Mouse (Mus musculus): ENCODE measurements around the gene Nap1l4. TPM values are rescaled to one million over a fixed set of nuclear protein-coding genes. Genes with fewer than 3 reads are reported as not detected.

Nap1l4 gene
- polyA plus RNA-seq (2014; fragmentation: Nextera tagmentation; extraction: Ambion mirVana): 214 and 239 TPM in 2 replicates

GRCm38 (mm10) chr7:143548976-143549457 is at the start of gene Nap1l4:
Gene Nap1l4 (minus strand): TSS chr7:143549106.
- WGBS: under 1% methylated on average over 43 of the region's 43 CpGs
- Histone ChIP-seq H3K36me3 (ENCODE audit: control insufficient read depth, insufficient read depth, low read length) (no peaks in the 10 kb centered on the region), H3K9me3 (ENCODE audit: control insufficient read depth, low read length) (no peaks in the 10 kb centered on the region), H3K4me3 (ENCODE audit: low read depth, low read length) (peak within 1 kb of the TSS; percentile 94), H3K27ac (ENCODE audit: low read depth, low read length) (peak within 1 kb of the TSS; percentile 87), H3K9ac (ENCODE audit: low read length) (peak within 1 kb of the TSS; percentile 95), H3K4me2 (ENCODE audit: low read depth, low read length, severe bottlenecking) (peak within 1 kb of the TSS; percentile 75), H3K4me1 (replicated peaks; ENCODE audit: control insufficient read depth, insufficient read depth, low read length) (0 out of 2 replicates have a peak, but pooled peaks cover 4% of the 10 kb centered on the region), H3K27me3 (ENCODE audit: control insufficient read depth, insufficient read depth, low read length) (no peaks in the 10 kb centered on the region)
- DNase-seq (ENCODE audit: low spot score): peak; percentile 99
- peak; percentile 98 for ATAC-seq (replicated peaks; ENCODE audit: low FRiP score)

- WGBS: 88% methylated on average over 5 of the region's 5 CpGs
- H3K27ac ChIP-seq (ENCODE audit: low read depth, low read length): no peak overlapping the region
- no peaks in the 10 kb centered on the region; the same call in 1 of the 2 replicates for H3K36me3 ChIP-seq (ENCODE audit: control insufficient read depth, insufficient read depth, low read length)
- H3K9ac ChIP-seq (ENCODE audit: low read length): no peak overlapping the region
- no peaks in the 10 kb centered on the region for H3K27me3 ChIP-seq (ENCODE audit: control insufficient read depth, insufficient read depth, low read length)
- DNase-seq (ENCODE audit: low spot score): no peak
- no peak overlapping the region for H3K4me3 ChIP-seq (ENCODE audit: low read depth, low read length)
- H3K4me2 ChIP-seq (ENCODE audit: low read depth, low read length, severe bottlenecking): no peak overlapping the region
- no peak for ATAC-seq (replicated peaks; ENCODE audit: low FRiP score)
- H3K4me1 ChIP-seq (replicated peaks; ENCODE audit: control insufficient read depth, insufficient read depth, low read length): peaks cover 6% of the 10 kb centered on the region
- H3K9me3 ChIP-seq (ENCODE audit: control insufficient read depth, low read length): no peaks in the 10 kb centered on the region
Observed at GRCm38 (mm10) chr7:143594865-143595264, 46.0 kb upstream of the Nap1l4 start.

- Histone ChIP-seq H3K27ac (ENCODE audit: low read depth, low read length) (no peak overlapping the region), H3K9ac (ENCODE audit: low read length) (no peak overlapping the region), H3K27me3 (ENCODE audit: control insufficient read depth, insufficient read depth, low read length) (no peaks in the 10 kb centered on the region), H3K36me3 (ENCODE audit: control insufficient read depth, insufficient read depth, low read length) (peaks cover 2% of the 10 kb centered on the region; the same call in 1 of the 2 replicates), H3K9me3 (ENCODE audit: control insufficient read depth, low read length) (no peaks in the 10 kb centered on the region), H3K4me2 (ENCODE audit: low read depth, low read length, severe bottlenecking) (no peak overlapping the region), H3K4me1 (replicated peaks; ENCODE audit: control insufficient read depth, insufficient read depth, low read length) (no peaks in the 10 kb centered on the region), H3K4me3 (ENCODE audit: low read depth, low read length) (no peak overlapping the region)
- no peak for DNase-seq (ENCODE audit: low spot score)
- WGBS: 92% methylated on average over 10 of the region's 10 CpGs
- ATAC-seq (replicated peaks; ENCODE audit: low FRiP score): no peak
Observed at GRCm38 (mm10) chr7:143592255-143592654, 43.3 kb upstream of the Nap1l4 start.

GRCm38 (mm10) chr7:143588006-143588405 is 39.1 kb upstream of the Nap1l4 start:
- ATAC-seq (replicated peaks; ENCODE audit: low FRiP score) (no peak), DNase-seq (ENCODE audit: low spot score) (no peak)
- no peak overlapping the region for H3K27ac ChIP-seq (ENCODE audit: low read depth, low read length)
- 87% methylated on average over 4 of the region's 4 CpGs for WGBS
- H3K27me3 ChIP-seq (ENCODE audit: control insufficient read depth, insufficient read depth, low read length): no peaks in the 10 kb centered on the region
- H3K9ac ChIP-seq (ENCODE audit: low read length): no peak overlapping the region
- no peaks in the 10 kb centered on the region for H3K4me1 ChIP-seq (replicated peaks; ENCODE audit: control insufficient read depth, insufficient read depth, low read length)
- no peaks in the 10 kb centered on the region for H3K9me3 ChIP-seq (ENCODE audit: control insufficient read depth, low read length)
- no peak overlapping the region for H3K4me2 ChIP-seq (ENCODE audit: low read depth, low read length, severe bottlenecking)
- H3K36me3 ChIP-seq (ENCODE audit: control insufficient read depth, insufficient read depth, low read length): peaks cover 7% of the 10 kb centered on the region; the same call in 1 of the 2 replicates
- no peak overlapping the region for H3K4me3 ChIP-seq (ENCODE audit: low read depth, low read length)

- no peak overlapping the region for H3K4me3 ChIP-seq (ENCODE audit: low read depth, low read length)
- no peak overlapping the region for H3K27ac ChIP-seq (ENCODE audit: low read depth, low read length)
- H3K27me3 ChIP-seq (ENCODE audit: control insufficient read depth, insufficient read depth, low read length): no peaks in the 10 kb centered on the region
- ATAC-seq (replicated peaks; ENCODE audit: low FRiP score): no peak
- WGBS: 91% methylated on average over 5 of the region's 5 CpGs
- H3K4me1 ChIP-seq (replicated peaks; ENCODE audit: control insufficient read depth, insufficient read depth, low read length): no peaks in the 10 kb centered on the region
- no peak overlapping the region for H3K9ac ChIP-seq (ENCODE audit: low read length)
- DNase-seq (ENCODE audit: low spot score): no peak
- no peaks in the 10 kb centered on the region for H3K9me3 ChIP-seq (ENCODE audit: control insufficient read depth, low read length)
- peaks cover 11% of the 10 kb centered on the region; the same call in 1 of the 2 replicates for H3K36me3 ChIP-seq (ENCODE audit: control insufficient read depth, insufficient read depth, low read length)
- H3K4me2 ChIP-seq (ENCODE audit: low read depth, low read length, severe bottlenecking): no peak overlapping the region
Observed at GRCm38 (mm10) chr7:143587586-143587985, 38.7 kb upstream of the Nap1l4 start.

GRCm38 (mm10) chr7:143583956-143584355 is 35.0 kb upstream of the Nap1l4 start:
- ATAC-seq (replicated peaks; ENCODE audit: low FRiP score): no peak
- no peak overlapping the region for H3K27ac ChIP-seq (ENCODE audit: low read depth, low read length)
- H3K4me2 ChIP-seq (ENCODE audit: low read depth, low read length, severe bottlenecking): no peak overlapping the region
- 44% methylated on average over 3 of the region's 3 CpGs for WGBS
- no peaks in the 10 kb centered on the region for H3K4me1 ChIP-seq (replicated peaks; ENCODE audit: control insufficient read depth, insufficient read depth, low read length)
- peaks cover 11% of the 10 kb centered on the region; the same call in 1 of the 2 replicates for H3K36me3 ChIP-seq (ENCODE audit: control insufficient read depth, insufficient read depth, low read length)
- peak; percentile 78 for DNase-seq (ENCODE audit: low spot score)
- H3K4me3 ChIP-seq (ENCODE audit: low read depth, low read length): no peak overlapping the region
- H3K9ac ChIP-seq (ENCODE audit: low read length): no peak overlapping the region
- no peaks in the 10 kb centered on the region for H3K9me3 ChIP-seq (ENCODE audit: control insufficient read depth, low read length)
- H3K27me3 ChIP-seq (ENCODE audit: control insufficient read depth, insufficient read depth, low read length): no peaks in the 10 kb centered on the region

GRCm38 (mm10) chr7:143583025-143583424 is 34.1 kb upstream of the Nap1l4 start:
- H3K9ac ChIP-seq (ENCODE audit: low read length): no peak overlapping the region
- no peak overlapping the region for H3K4me3 ChIP-seq (ENCODE audit: low read depth, low read length)
- no peak overlapping the region for H3K4me2 ChIP-seq (ENCODE audit: low read depth, low read length, severe bottlenecking)
- ATAC-seq (replicated peaks; ENCODE audit: low FRiP score) (no peak), DNase-seq (ENCODE audit: low spot score) (no peak)
- no peak overlapping the region for H3K27ac ChIP-seq (ENCODE audit: low read depth, low read length)
- peaks cover 9% of the 10 kb centered on the region; the same call in 1 of the 2 replicates for H3K36me3 ChIP-seq (ENCODE audit: control insufficient read depth, insufficient read depth, low read length)
- H3K9me3 ChIP-seq (ENCODE audit: control insufficient read depth, low read length): no peaks in the 10 kb centered on the region
- no peaks in the 10 kb centered on the region for H3K4me1 ChIP-seq (replicated peaks; ENCODE audit: control insufficient read depth, insufficient read depth, low read length)
- no peaks in the 10 kb centered on the region for H3K27me3 ChIP-seq (ENCODE audit: control insufficient read depth, insufficient read depth, low read length)
- 89% methylated on average over 5 of the region's 5 CpGs for WGBS

GRCm38 (mm10) chr7:143575751-143576150 is 26.8 kb upstream of the Nap1l4 start:
- 91% methylated on average over 11 of the region's 11 CpGs for WGBS
- H3K4me1 ChIP-seq (replicated peaks; ENCODE audit: control insufficient read depth, insufficient read depth, low read length): no peaks in the 10 kb centered on the region
- no peak overlapping the region for H3K4me3 ChIP-seq (ENCODE audit: low read depth, low read length)
- H3K36me3 ChIP-seq (ENCODE audit: control insufficient read depth, insufficient read depth, low read length): peaks cover 16% of the 10 kb centered on the region
- no peaks in the 10 kb centered on the region for H3K9me3 ChIP-seq (ENCODE audit: control insufficient read depth, low read length)
- no peak overlapping the region for H3K4me2 ChIP-seq (ENCODE audit: low read depth, low read length, severe bottlenecking)
- ATAC-seq (replicated peaks; ENCODE audit: low FRiP score) (no peak), DNase-seq (ENCODE audit: low spot score) (no peak)
- no peaks in the 10 kb centered on the region for H3K27me3 ChIP-seq (ENCODE audit: control insufficient read depth, insufficient read depth, low read length)
- no peak overlapping the region for H3K27ac ChIP-seq (ENCODE audit: low read depth, low read length)
- H3K9ac ChIP-seq (ENCODE audit: low read length): no peak overlapping the region

- H3K4me3 ChIP-seq (ENCODE audit: low read depth, low read length): no peak overlapping the region
- peaks cover 15% of the 10 kb centered on the region for H3K36me3 ChIP-seq (ENCODE audit: control insufficient read depth, insufficient read depth, low read length)
- ATAC-seq (replicated peaks; ENCODE audit: low FRiP score) (no peak), DNase-seq (ENCODE audit: low spot score) (no peak)
- H3K27ac ChIP-seq (ENCODE audit: low read depth, low read length): no peak overlapping the region
- H3K4me2 ChIP-seq (ENCODE audit: low read depth, low read length, severe bottlenecking): no peak overlapping the region
- H3K9ac ChIP-seq (ENCODE audit: low read length): no peak overlapping the region
- no peaks in the 10 kb centered on the region for H3K4me1 ChIP-seq (replicated peaks; ENCODE audit: control insufficient read depth, insufficient read depth, low read length)
- H3K9me3 ChIP-seq (ENCODE audit: control insufficient read depth, low read length): no peaks in the 10 kb centered on the region
- 97% methylated on average over 3 of the region's 3 CpGs for WGBS
- H3K27me3 ChIP-seq (ENCODE audit: control insufficient read depth, insufficient read depth, low read length): no peaks in the 10 kb centered on the region
Observed at GRCm38 (mm10) chr7:143565648-143566039, 16.7 kb upstream of the Nap1l4 start.

Measured in forebrain, embryonic 11.5 days (tissue).